Mouse (Mus musculus) retina, postnatal 1 day (tissue): ENCODE results near the gene Mfsd11.
"Not testable (repeated sequence)": the region's sequence is repeated elsewhere in the genome, so short reads cannot be mapped to it uniquely, and the experiment has no call there.

Experiments used
- DNase-seq: peaks from one replicate; pipeline ENCODE4 v3.0.0-alpha.2; 2012

The Mfsd11 gene

DNA sequence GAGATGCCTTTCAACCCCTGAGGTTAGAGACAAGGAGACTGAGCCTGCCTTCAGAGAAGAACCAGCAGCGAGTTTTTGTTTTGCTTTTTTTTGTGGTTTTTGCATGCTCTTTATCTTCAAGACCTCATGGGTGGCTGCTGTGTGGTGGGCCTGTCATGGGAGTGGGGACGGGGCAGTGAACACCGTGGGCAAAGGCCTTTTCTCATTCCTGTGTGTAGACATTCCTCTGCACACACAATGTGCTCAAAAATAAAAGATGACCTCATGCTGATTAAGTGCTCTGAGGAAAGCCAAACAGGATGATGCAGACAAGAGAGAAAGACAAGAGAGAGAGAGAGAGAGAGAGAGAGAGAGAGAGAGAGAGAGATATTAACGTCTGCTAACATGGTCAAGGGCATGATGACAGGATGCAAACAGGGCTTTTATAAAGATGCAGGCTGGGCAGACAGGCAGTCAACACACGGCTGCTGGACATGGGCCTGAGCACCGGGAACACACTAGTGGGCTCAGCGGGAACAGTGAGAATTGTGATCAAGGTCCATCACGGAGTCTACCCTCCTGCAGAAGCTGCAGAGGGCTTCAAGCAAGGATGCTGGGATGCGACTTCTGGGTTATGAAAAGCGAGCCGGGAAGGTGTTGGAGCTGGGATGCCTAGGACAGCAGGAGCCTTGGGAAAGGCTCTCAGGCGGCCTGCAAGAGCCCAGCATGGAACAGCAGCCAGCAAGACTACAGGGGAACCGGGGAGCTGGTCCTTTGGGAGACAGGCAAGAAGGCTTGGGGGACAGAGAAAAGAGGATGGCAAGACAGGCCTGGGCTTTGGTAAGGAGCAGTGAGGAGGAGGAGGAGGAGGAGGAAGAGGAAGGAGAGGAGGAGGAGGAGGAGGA is 30.9 kb upstream of the Mfsd11 start:
- DNase-seq, result peak; percentile 60

- no peak for DNase-seq
These were observed 30.0 kb upstream of the Mfsd11 start for GRCm38 (mm10) chr11:116822215-116822614.

DNA sequence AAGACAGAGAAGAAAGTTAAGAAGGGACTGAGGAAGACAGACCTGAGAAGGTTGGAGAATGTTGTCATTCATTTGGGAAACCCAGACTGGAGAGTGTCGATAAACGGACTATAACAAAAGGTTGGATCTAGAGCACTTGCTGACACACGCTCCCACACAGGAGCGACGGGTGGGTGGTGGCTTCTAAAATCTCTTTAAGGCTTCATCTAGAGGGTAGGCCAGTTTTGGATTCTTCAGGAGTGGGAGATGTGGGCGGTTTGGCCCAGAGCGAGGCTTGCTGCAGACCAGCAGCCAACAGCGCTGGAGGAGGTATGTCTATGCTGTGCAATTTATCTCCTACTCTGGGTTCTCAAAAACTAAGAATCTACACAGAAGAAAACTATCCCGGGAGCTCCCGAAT is 29.6 kb upstream of the Mfsd11 start:
- no peak for DNase-seq

DNA sequence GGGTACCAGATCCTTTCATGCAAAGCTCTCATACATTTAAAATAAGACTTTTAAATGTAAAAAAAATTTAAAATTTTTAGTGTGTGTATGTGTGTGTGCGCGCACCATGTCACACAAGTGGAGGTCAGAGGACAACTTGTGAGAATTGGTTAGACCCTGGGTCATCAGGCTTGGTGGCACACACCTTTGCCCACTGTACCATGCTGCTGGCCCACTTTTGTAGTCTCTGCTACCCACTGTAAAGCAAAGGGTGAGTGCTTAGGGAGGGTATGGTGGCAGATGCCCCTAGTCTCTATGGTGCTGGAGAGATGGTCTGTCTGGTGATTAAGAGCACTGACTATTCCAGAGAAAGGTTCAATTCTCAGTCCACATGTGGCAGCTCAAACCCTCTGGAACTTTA is 29.0 kb upstream of the Mfsd11 start:
- DNase-seq, result no peak

- not testable (repeated sequence) for DNase-seq
These were observed 28.4 kb upstream of the Mfsd11 start for GRCm38 (mm10) chr11:116823885-116824284.

GRCm38 (mm10) chr11:116825230-116825629 is 27.0 kb upstream of the Mfsd11 start:
- DNase-seq, result peak; percentile 86

DNA sequence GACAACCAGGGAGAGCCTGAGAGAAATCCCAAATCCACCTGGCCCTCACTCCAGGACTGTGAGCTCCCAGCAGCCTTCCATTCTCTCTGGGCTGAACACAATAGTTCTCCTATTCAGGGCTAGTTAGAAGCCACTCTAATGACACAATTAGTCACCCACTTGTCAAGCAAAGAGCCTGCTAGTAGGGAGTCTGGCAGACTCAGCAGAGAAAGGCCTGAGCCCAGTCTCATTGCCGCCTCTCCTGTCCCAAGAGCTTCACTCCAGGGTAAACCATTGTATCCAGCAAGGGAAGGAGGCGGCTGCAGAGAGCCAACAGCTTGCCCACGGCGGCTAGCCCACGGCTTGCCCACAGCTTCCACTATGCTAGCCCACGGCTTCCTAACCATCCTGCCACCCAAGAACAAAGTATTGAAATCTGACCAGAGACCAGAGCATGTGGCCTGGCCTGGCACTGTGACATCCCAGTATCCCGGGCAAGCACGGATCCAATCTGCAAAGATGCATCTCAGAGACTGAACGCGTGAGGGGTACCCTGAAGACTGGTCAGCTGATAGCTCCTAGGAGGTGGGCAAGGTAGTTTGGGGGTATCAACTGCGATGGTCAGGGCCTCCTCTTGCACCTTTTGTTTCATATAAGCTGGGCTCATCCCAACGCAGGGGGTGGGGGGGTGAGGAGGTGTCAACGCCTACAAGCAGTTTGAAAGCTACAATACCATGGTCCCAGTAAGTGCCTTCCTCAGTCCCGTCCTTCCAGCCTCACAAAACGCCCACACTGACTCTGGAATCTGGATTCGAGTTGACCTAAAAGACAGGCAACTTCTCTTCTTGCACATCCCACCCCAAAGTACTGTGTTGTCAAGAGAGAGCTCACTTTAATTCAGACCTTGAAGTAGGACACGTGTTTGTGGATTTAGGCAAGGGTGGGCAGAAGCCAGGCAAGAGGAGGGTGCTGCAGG is 25.4 kb upstream of the Mfsd11 start:
- DNase-seq, result peak; percentile 82

- DNase-seq, result peak; percentile 85
These were observed 24.6 kb upstream of the Mfsd11 start, which contains the start of gene Mxra7 for GRCm38 (mm10) chr11:116827534-116828165. Gene Mxra7, minus strand, starts transcription at chr11:116828046.

GRCm38 (mm10) chr11:116832172-116832685 is 20.0 kb upstream of the Mfsd11 start:
- DNase-seq, result no peak

GRCm38 (mm10) chr11:116834954-116835353 is 17.3 kb upstream of the Mfsd11 start:
- DNase-seq, result no peak

DNA sequence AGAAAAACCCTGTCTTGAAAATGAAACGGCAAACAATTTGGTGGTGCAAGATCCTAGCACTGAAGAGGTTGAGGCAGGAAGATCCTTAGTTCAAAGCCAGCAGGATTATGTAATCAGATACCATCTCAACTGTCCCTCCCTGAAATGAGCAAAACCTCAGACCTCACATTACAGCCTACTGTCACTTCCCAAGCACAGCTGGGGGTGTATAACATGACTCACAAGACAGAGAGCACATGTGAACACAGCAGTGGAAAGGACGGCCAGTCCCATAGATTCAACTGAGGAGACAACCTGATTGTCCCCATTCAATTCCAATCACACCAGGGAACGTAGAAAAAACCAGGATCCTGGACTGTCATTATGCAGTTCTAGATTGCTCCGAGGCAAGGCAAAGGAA is 16.0 kb upstream of the Mfsd11 start:
- DNase-seq, result no peak

GRCm38 (mm10) chr11:116837441-116837840 is 14.8 kb upstream of the Mfsd11 start:
- DNase-seq, result no peak

DNA sequence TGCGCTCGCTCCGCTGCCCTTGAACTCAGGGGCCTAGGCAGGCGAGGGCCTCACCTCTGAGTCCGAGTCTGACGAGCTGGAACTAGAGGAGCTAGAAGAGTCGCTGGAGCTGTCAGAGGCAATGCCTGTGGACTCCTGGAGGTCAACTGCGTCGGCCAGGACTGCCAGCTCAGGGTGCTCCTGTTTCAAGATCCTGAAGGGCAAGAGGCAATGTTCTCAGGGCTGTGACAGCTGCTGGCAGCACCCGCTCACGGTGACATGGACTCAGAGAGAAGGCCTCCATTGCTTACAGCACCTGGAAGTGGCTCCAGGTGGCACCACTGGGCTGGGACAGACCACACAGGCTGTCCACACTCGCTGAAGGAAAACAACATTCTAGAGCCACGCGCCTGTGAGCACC is 13.3 kb upstream of the Mfsd11 start:
- no peak for DNase-seq

GRCm38 (mm10) chr11:116839601-116840000 is 12.6 kb upstream of the Mfsd11 start:
- no peak for DNase-seq

DNA sequence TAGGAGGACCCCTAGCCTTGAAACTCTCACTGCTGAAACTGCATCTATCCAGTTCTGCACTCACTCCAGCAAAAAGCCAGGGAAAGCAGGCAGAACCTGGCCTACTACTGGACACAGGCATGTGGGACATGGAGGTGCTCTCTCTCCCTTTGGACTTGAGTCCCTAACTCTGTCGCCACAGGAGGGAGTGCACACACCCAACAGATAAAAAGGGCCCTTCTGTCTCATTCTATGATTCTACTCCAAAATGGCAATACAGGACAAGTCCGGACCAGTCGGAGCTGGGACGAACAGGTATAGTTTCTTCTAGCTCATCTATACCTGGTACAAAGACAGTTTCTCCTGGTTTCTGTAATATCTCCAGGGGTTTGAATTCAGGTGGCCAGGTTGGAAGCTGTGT is 11.5 kb upstream of the Mfsd11 start:
- no peak for DNase-seq

DNA sequence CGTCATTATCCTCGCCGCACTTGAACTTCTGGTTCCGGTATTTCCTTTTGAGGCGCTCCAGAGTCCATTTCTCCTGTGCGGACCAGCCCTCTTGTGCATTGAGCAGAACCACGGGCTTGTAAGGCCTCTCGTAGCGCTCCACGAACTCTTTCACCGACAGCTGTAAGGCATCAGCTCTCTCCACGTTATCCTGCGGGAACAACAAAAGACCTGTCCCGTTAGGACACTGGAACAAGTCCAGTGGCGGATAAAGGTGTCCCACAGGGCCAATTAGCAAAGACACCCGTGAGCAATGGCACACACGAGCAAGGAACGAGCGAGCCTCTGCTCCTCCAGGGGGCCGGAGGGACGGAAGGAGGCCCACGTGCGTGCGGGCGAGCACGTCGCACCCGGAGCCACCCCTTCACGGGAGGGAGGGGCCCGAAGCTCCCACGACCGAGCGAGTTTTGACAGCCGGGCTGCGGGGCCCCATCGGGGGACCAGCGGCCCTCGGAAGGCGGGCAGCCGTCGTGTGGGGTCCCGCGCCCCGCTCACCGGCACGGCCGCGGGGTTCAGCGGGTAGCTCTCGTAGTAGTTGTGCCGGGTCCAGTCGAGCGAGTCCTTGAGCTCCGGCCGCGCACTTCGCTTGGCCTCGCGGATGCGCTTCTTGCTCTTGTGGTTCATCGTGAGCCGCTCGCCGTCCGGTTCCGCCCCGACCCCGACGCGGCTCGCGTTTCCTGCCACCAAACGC is 9.5 kb upstream of the Mfsd11 start:
- DNase-seq, result peak; percentile 80

- peak; percentile 99 for DNase-seq
These were observed 8.7 kb upstream of the Mfsd11 start, which contains the start of the genes Mettl23 and Jmjd6 for GRCm38 (mm10) chr11:116843261-116844233. Gene Mettl23, plus strand, starts transcription at chr11:116843278. Gene Jmjd6, minus strand, starts transcription at chr11:116843449.

DNA sequence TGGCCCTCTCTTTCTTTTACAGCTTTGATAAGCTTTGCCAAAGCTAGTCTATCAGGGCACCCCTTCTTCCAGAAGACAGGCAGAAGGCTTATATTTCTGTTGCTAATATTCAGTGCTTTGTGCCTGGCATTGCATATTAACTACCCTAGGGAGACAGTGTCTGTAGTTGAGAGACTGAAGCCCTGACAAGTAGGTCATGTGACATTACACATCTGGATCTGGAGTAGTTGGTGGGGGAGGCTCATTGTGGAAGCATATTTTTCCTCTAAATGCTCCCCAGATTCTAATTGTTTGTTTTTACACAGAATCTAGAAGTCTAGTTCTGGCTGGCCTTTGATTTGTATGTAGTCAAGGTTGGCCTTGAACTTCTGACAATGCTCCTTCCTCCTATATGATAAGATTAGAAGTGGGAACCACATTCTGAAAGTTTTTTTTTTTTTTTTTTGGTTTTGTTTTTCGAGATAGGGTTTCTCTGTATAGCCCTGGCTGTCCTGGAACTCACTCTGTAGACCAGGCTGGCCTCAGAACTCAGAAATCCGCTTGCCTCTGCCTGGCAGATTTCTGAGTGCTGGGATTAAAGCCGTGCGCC is 5.6 kb upstream of the Mfsd11 start:
- DNase-seq, result no peak

GRCm38 (mm10) chr11:116847187-116848085 is 4.8 kb upstream of the Mfsd11 start:
- DNase-seq, result no peak
